Mouse (Mus musculus) ES-E14 (cell line): ENCODE data around the gene Dock9. TPM values are rescaled to one million over a fixed set of nuclear protein-coding genes. Genes with fewer than 3 reads are reported as not detected.

ENCODE experiments used
- DNase-seq: peaks from one replicate; pipeline ENCODE4 v3.0.0-alpha.2; 2013; ENCODE audit warnings: low read depth, low spot score
- H3K27ac ChIP-seq: 2 replicates; pipeline ENCODE4 v1.5.1; 2012; ENCODE audit warnings: low read depth, mild to moderate bottlenecking, low read length, moderate library complexity, mixed read lengths; ENCODE audit not compliant: poor library complexity, insufficient read depth, severe bottlenecking
- H3K36me3 ChIP-seq: 2 replicates; pipeline ENCODE4 v1.6.1; 2012; ENCODE audit warnings: mild to moderate bottlenecking, low read length, moderate library complexity, mixed read lengths; ENCODE audit not compliant: control insufficient read depth, poor library complexity, insufficient read depth, severe bottlenecking
- H3K4me1 ChIP-seq, 2 experiments: fragments of 150-350 bp in 1 of 2; sonication (generic) in 1 of 2; 2 replicates each; pipeline ENCODE4 v1.6.1; 2012; ENCODE audit warnings: low read length in 2 of 2, mild to moderate bottlenecking in 1 of 2, mixed read lengths in 1 of 2; ENCODE audit not compliant: control insufficient read depth in 2 of 2, insufficient read depth in 2 of 2, poor library complexity in 1 of 2
- H3K4me3 ChIP-seq, 2 experiments: fragments of 150-350 bp in 1 of 2; sonication (generic) in 1 of 2; 2 replicates each; pipeline ENCODE4 v1.5.1; 2012; ENCODE audit warnings: low read length in 2 of 2, low read depth in 1 of 2, mild to moderate bottlenecking in 1 of 2, mixed read lengths in 1 of 2; ENCODE audit not compliant: insufficient read depth in 1 of 2, poor library complexity in 1 of 2, severe bottlenecking in 1 of 2
- H3K9ac ChIP-seq: 2 replicates; pipeline ENCODE4 v1.6.1; 2012; ENCODE audit warnings: low read depth, mild to moderate bottlenecking, low read length, mixed read lengths; ENCODE audit not compliant: poor library complexity, insufficient read depth, severe bottlenecking
- H3K9me3 ChIP-seq: fragments of 150-350 bp; sonication (generic); 2 replicates; pipeline ENCODE4 v1.6.1; 2012; ENCODE audit warnings: low read depth, mild to moderate bottlenecking, low read length; ENCODE audit not compliant: control insufficient read depth, insufficient read depth
- CHD2 ChIP-seq: IDR thresholded peaks from 2 replicates; pipeline ENCODE4 v1.6.1; 2014; ENCODE audit warnings: mild to moderate bottlenecking, low read depth, low read length, inconsistent platforms
- HCFC1 ChIP-seq: IDR thresholded peaks from 2 replicates; pipeline ENCODE4 v1.6.1; 2012; ENCODE audit warnings: low read length, inconsistent platforms, borderline replicate concordance; ENCODE audit not compliant: insufficient read depth
- MAFK ChIP-seq: IDR thresholded peaks from 2 replicates; pipeline ENCODE4 v1.6.1; 2014; ENCODE audit warnings: mild to moderate bottlenecking, low read depth, low read length, inconsistent platforms; ENCODE audit not compliant: insufficient read depth
- ZC3H11A ChIP-seq: IDR thresholded peaks from 2 replicates; pipeline ENCODE4 v1.6.1; 2012; ENCODE audit warnings: low read depth, mild to moderate bottlenecking, inconsistent platforms, low read length, borderline replicate concordance
- ZNF384 ChIP-seq: IDR thresholded peaks from 2 replicates; pipeline ENCODE4 v1.6.1; 2012; ENCODE audit warnings: low read depth, low read length, inconsistent platforms
- in situ Hi-C, 2 experiments: fragments of 600-800 bp; cut with MboI; formaldehyde crosslinking; loops; one replicate each; pipeline ENCODE4 v1.15.1; 2025; ENCODE audit warnings: low sequenced_read_pairs in 2 of 2, inconsistent platforms in 1 of 2; ENCODE audit not compliant: unreplicated experiment in 2 of 2
- total RNA-seq: library from RNA; depleted of rRNA; stranded (reverse); fragments of 300-350 nt; gene quantifications from 2 replicates; pipeline ENCODE4 v1.2.3, GENCODE M21; 2012

The Dock9 gene
- total RNA-seq, 1 experiment = 8.3 TPM

GRCm38 (mm10) chr14:121678445-121678844, 119.2 kb downstream of the Dock9 start:
- in situ Hi-C loops = no loop called here
- no peaks in the 10 kb centered on the region for H3K9me3 ChIP-seq

GRCm38 (mm10) chr14:121676596-121677330, 120.9 kb downstream of the Dock9 start:
- DNase-seq = no peak
- no peak overlapping the region for H3K27ac ChIP-seq
- in situ Hi-C loops = no loop called here

More at GRCm38 (mm10) chr14:121678445-121678844, 119.2 kb downstream of the Dock9 start:
- no peak for DNase-seq
- no peaks in the 10 kb centered on the region for H3K36me3 ChIP-seq
- H3K4me1 ChIP-seq = peaks cover 3 to 18% of the 10 kb centered on the region in 2 experiments; a peak in 3 of 4 replicates
- no peak overlapping the region for H3K27ac ChIP-seq
- no peak overlapping the region for H3K4me3 ChIP-seq
- H3K9ac ChIP-seq = no peak overlapping the region
- TF ChIP-seq ZC3H11A (no peak), ZNF384 (no peak), CHD2 (no peak), MAFK (no peak), HCFC1 (no peak)

GRCm38 (mm10) chr14:121676121-121676591, 121.5 kb downstream of the Dock9 start:
- TF ChIP-seq ZNF384 (no peak), ZC3H11A (no peak), MAFK (no peak), HCFC1 (no peak), CHD2 (no peak)
- H3K4me3 ChIP-seq = no peak overlapping the region
- no peaks in the 10 kb centered on the region for H3K9me3 ChIP-seq
- no peak overlapping the region for H3K27ac ChIP-seq
- H3K9ac ChIP-seq = no peak overlapping the region
- H3K36me3 ChIP-seq = no peaks in the 10 kb centered on the region
- peak; percentile 44 for DNase-seq
- in situ Hi-C loops = no loop called here
- peaks cover 3 to 18% of the 10 kb centered on the region in 2 experiments; a peak in 3 of 4 replicates for H3K4me1 ChIP-seq

More at GRCm38 (mm10) chr14:121676596-121677330, 120.9 kb downstream of the Dock9 start:
- H3K9me3 ChIP-seq = no peaks in the 10 kb centered on the region
- no peak overlapping the region for H3K9ac ChIP-seq
- H3K36me3 ChIP-seq = no peaks in the 10 kb centered on the region
- H3K4me3 ChIP-seq = no peak overlapping the region
- no peak for TF ChIP-seq ZC3H11A
- no peak for TF ChIP-seq CHD2
- peaks cover 3 to 18% of the 10 kb centered on the region in 2 experiments; a peak in 3 of 4 replicates for H3K4me1 ChIP-seq

GRCm38 (mm10) chr14:121675579-121675978, 122.1 kb downstream of the Dock9 start:
- no peak for TF ChIP-seq MAFK
- Histone ChIP-seq H3K36me3 (no peaks in the 10 kb centered on the region), H3K27ac (peak overlapping the region; percentile 5; the same call in 1 of the 2 replicates), H3K9ac (no peak overlapping the region), H3K4me1 (peaks cover 3 to 18% of the 10 kb centered on the region in 2 experiments; a peak in 3 of 4 replicates), H3K9me3 (no peaks in the 10 kb centered on the region), H3K4me3 (no peak overlapping the region)
- in situ Hi-C loops = no loop called here
- no peak for DNase-seq

- DNase-seq = no peak
- Histone ChIP-seq H3K9me3 (no peaks in the 10 kb centered on the region), H3K4me1 (peaks cover 3 to 18% of the 10 kb centered on the region in 2 experiments; a peak in 3 of 4 replicates), H3K36me3 (no peaks in the 10 kb centered on the region), H3K4me3 (no peak overlapping the region), H3K9ac (no peak overlapping the region), H3K27ac (peak overlapping the region; percentile 5; the same call in 1 of the 2 replicates)
- no peak for TF ChIP-seq ZNF384
- TF ChIP-seq ZC3H11A = no peak
- no peak for TF ChIP-seq HCFC1
- TF ChIP-seq MAFK = no peak
- TF ChIP-seq CHD2 = no peak
- in situ Hi-C loops = no loop called here
Observed at GRCm38 (mm10) chr14:121675146-121675545, 122.5 kb downstream of the Dock9 start.
